Mouse (Mus musculus): ENCODE measurements around the gene Crhbp. TPM values are rescaled to one million over a fixed set of nuclear protein-coding genes. Genes with fewer than 3 reads are reported as not detected.

Crhbp gene
- polyA plus RNA-seq, 1 experiment from 2014 or later: 7.5 TPM

GRCm38 (mm10) chr13:95418575-95419203, 26.0 kb downstream of the Crhbp start:
- no peak overlapping the region for H3K9ac ChIP-seq (replicated peaks)
- WGBS: 32% methylated on average over 6 of the region's 6 CpGs
- ATAC-seq (ENCODE audit: low FRiP score): peak; percentile 45; the same call in 1 of the 2 replicates

GRCm38 (mm10) chr13:95412257-95412656, 32.5 kb downstream of the Crhbp start:
- H3K27me3 ChIP-seq (replicated peaks): no peaks in the 10 kb centered on the region
- 58% methylated on average over 2 of the region's 2 CpGs for WGBS
- H3K4me1 ChIP-seq: no peaks in the 10 kb centered on the region

More at GRCm38 (mm10) chr13:95418575-95419203, 26.0 kb downstream of the Crhbp start:
- Histone ChIP-seq H3K4me2 (peak overlapping the region; percentile 39), H3K4me3 (replicated peaks) (no peak overlapping the region), H3K27me3 (replicated peaks) (no peaks in the 10 kb centered on the region), H3K36me3 (no peaks in the 10 kb centered on the region), H3K27ac (replicated peaks) (peak overlapping the region; percentile 60), H3K9me3 (replicated peaks) (no peaks in the 10 kb centered on the region), H3K4me1 (peaks cover 12% of the 10 kb centered on the region)

GRCm38 (mm10) chr13:95393242-95393641, 51.5 kb downstream of the Crhbp start:
- no peaks in the 10 kb centered on the region for H3K36me3 ChIP-seq
- no peak overlapping the region for H3K27ac ChIP-seq (replicated peaks)
- 0 out of 2 replicates have a peak, but pooled peaks cover 9% of the 10 kb centered on the region for H3K9me3 ChIP-seq (replicated peaks)
- H3K27me3 ChIP-seq (replicated peaks): no peaks in the 10 kb centered on the region
- no peak overlapping the region for H3K4me3 ChIP-seq (replicated peaks)
- 82% methylated on average over 7 of the region's 7 CpGs for WGBS
- no peak for ATAC-seq (ENCODE audit: low FRiP score)
- H3K4me1 ChIP-seq: peaks cover 5% of the 10 kb centered on the region
- H3K4me2 ChIP-seq: no peak overlapping the region
- no peak overlapping the region for H3K9ac ChIP-seq (replicated peaks)

More at GRCm38 (mm10) chr13:95412257-95412656, 32.5 kb downstream of the Crhbp start:
- H3K4me3 ChIP-seq (replicated peaks): no peak overlapping the region
- no peak overlapping the region for H3K9ac ChIP-seq (replicated peaks)
- no peaks in the 10 kb centered on the region for H3K9me3 ChIP-seq (replicated peaks)
- no peak overlapping the region for H3K4me2 ChIP-seq
- no peaks in the 10 kb centered on the region for H3K36me3 ChIP-seq
- no peak for ATAC-seq (ENCODE audit: low FRiP score)
- no peak overlapping the region for H3K27ac ChIP-seq (replicated peaks)

GRCm38 (mm10) chr13:95389866-95390865, 54.6 kb downstream of the Crhbp start:
- H3K27me3 ChIP-seq (replicated peaks): no peaks in the 10 kb centered on the region
- H3K4me2 ChIP-seq: peak overlapping the region; percentile 40
- no peaks in the 10 kb centered on the region for H3K36me3 ChIP-seq
- 32% methylated on average over 24 of the region's 24 CpGs for WGBS
- H3K4me3 ChIP-seq (replicated peaks): no peak overlapping the region
- peak; percentile 70 for ATAC-seq (ENCODE audit: low FRiP score)
- H3K4me1 ChIP-seq: peaks cover 5% of the 10 kb centered on the region
- H3K27ac ChIP-seq (replicated peaks): 0 out of 2 replicates have a peak overlapping the region, but pooled peaks have one; percentile 9
- H3K9me3 ChIP-seq (replicated peaks): no peaks in the 10 kb centered on the region
- no peak overlapping the region; the same call in 1 of the 2 replicates for H3K9ac ChIP-seq (replicated peaks)

- ATAC-seq (ENCODE audit: low FRiP score): no peak
- Histone ChIP-seq H3K27me3 (replicated peaks) (no peaks in the 10 kb centered on the region), H3K4me2 (no peak overlapping the region), H3K4me1 (peaks cover 5% of the 10 kb centered on the region), H3K9ac (replicated peaks) (no peak overlapping the region), H3K27ac (replicated peaks) (no peak overlapping the region), H3K4me3 (replicated peaks) (no peak overlapping the region), H3K9me3 (replicated peaks) (no peaks in the 10 kb centered on the region), H3K36me3 (no peaks in the 10 kb centered on the region)
- 83% methylated on average over 5 of the region's 5 CpGs for WGBS
These were observed 56.5 kb downstream of the Crhbp start for GRCm38 (mm10) chr13:95388226-95388625.

- Histone ChIP-seq H3K4me1 (no peaks in the 10 kb centered on the region), H3K36me3 (no peaks in the 10 kb centered on the region), H3K4me2 (no peak overlapping the region), H3K9me3 (replicated peaks) (no peaks in the 10 kb centered on the region), H3K27ac (replicated peaks) (no peak overlapping the region), H3K27me3 (replicated peaks) (no peaks in the 10 kb centered on the region), H3K9ac (replicated peaks) (no peak overlapping the region), H3K4me3 (replicated peaks) (no peak overlapping the region)
- ATAC-seq (ENCODE audit: low FRiP score): no peak
- 82% methylated on average over 5 of the region's 5 CpGs for WGBS
These were observed 62.3 kb downstream of the Crhbp start for GRCm38 (mm10) chr13:95382418-95382817.

Other genes starting within 250 kb of the Crhbp start
- 8.5 and 9.7 TPM in 2 replicates for gene Pde8b, start 194.6 kb downstream of the Crhbp start, polyA plus RNA-seq (2015; fragmentation: Nextera tagmentation; extraction: Ambion mirVana)
- gene Zbed3, start 121.3 kb downstream of the Crhbp start, polyA plus RNA-seq (2015; fragmentation: Nextera tagmentation; extraction: Ambion mirVana): 31.7 and 40.6 TPM in 2 replicates
- gene Aggf1, start 69.6 kb downstream of the Crhbp start, polyA plus RNA-seq (2015; fragmentation: Nextera tagmentation; extraction: Ambion mirVana): 32.4 and 32.5 TPM in 2 replicates
- gene S100z, start 33.8 kb upstream of the Crhbp start, polyA plus RNA-seq (2015; fragmentation: Nextera tagmentation; extraction: Ambion mirVana): not detected in 2 replicates
- 0.13 and 1.8 TPM in 2 replicates for gene F2rl1, start 80.3 kb upstream of the Crhbp start, polyA plus RNA-seq (2015; fragmentation: Nextera tagmentation; extraction: Ambion mirVana)
- 52.1 and 53.9 TPM in 2 replicates for gene F2r, start 173.6 kb upstream of the Crhbp start, polyA plus RNA-seq (2015; fragmentation: Nextera tagmentation; extraction: Ambion mirVana)

All from neural tube, embryonic 15.5 days (tissue).